Mouse (Mus musculus): ENCODE results near the gene Plekhh1.

The Plekhh1 gene

GRCm38 (mm10) chr12:79072576-79072975 lies 43.6 kb downstream of the Plekhh1 start:
- no peak for DNase-seq

GRCm38 (mm10) chr12:79073362-79073761 lies 44.4 kb downstream of the Plekhh1 start:
- no peak for DNase-seq

GRCm38 (mm10) chr12:79089182-79089812 lies 60.3 kb downstream of the Plekhh1 start, which contains the start of gene Pigh:
TSS of gene Pigh (minus strand) at chr12:79089651.
- peak; percentile 81 for DNase-seq

- no peak for DNase-seq
Measured at GRCm38 (mm10) chr12:79092569-79092968, 63.6 kb downstream of the Plekhh1 start.

- peak; percentile 51 for DNase-seq
Measured at GRCm38 (mm10) chr12:79097106-79097752, 68.3 kb downstream of the Plekhh1 start.

- DNase-seq: no peak
Measured at GRCm38 (mm10) chr12:79103773-79104172, 74.8 kb downstream of the Plekhh1 start.

GRCm38 (mm10) chr12:79104544-79104943 lies 75.6 kb downstream of the Plekhh1 start:
- DNase-seq: no peak

GRCm38 (mm10) chr12:79105312-79105711 lies 76.3 kb downstream of the Plekhh1 start:
- no peak for DNase-seq

- no peak for DNase-seq
Measured at GRCm38 (mm10) chr12:79118991-79119390, 90.0 kb downstream of the Plekhh1 start.

- no peak for DNase-seq
Measured at GRCm38 (mm10) chr12:79122820-79123219, 93.9 kb downstream of the Plekhh1 start.

- peak; percentile 71 for DNase-seq
Measured at GRCm38 (mm10) chr12:79130299-79131177, 101.6 kb downstream of the Plekhh1 start, which contains the start of gene Arg2. TSS of gene Arg2 (plus strand) at chr12:79130777.

Data from cerebellum, adult 8-10 months (tissue).